Mouse (Mus musculus) adipose tissue, adult 10 weeks (tissue): Measurements from ENCODE around the gene Kcnt1. TPM values are rescaled to one million over a fixed set of nuclear protein-coding genes. Genes with fewer than 3 reads are reported as not detected.

Experiments used
- polyA plus RNA-seq: library from polyadenylated mRNA; stranded (reverse); fragments of 350-450 nt; fragmentation: Illumina TruSeq; extraction: RNeasy Lipid Tissue Mini Kit (QIAGEN cat#74804); gene quantifications from one replicate; pipeline ENCODE4 v1.2.3, GENCODE M21; 2014; ENCODE audit warnings: low read depth, low replicate concordance

Gene Kcnt1
- polyA plus RNA-seq, result 15.6 TPM

DNA sequence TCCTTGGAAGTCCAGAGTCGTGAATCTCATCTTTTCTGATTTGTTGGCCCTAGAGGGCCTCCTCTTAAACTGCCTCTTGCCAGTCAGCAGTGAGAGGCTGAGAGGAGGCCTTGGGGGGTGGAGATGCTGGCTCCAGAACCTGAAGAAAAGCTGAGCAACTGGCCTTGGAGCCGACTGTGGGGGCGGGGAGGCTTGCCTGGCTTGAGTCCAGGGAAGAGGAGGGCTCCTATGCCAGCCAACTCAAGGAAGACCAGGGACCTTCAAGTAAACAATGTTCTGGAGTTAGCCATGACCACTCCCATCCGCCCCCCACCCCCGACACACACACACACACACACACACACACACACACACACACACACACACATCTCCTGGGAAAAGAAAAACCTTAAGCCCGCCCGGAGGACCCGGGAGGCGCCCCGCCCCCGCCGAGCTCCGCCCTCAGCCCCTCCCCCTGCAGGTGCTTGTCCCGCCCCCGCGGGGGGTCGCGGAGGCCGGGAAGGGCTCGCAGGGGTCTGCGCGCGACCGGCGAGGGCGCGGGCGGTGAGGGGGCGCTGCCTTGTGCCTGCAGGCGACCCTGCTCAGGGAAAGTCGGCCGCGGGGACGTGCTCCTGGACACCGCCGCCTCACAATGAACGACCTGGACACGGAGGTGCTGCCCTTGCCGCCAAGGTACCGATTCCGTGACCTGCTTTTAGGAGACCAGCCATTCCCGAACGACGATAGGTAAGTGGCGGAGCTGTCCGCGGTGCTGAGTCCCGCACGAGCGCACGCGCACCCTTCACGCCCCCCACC is at the start of gene Kcnt1:
Gene Kcnt1, plus strand, starts transcription at position 398 of the 795 bp plus-strand sequence.

DNA sequence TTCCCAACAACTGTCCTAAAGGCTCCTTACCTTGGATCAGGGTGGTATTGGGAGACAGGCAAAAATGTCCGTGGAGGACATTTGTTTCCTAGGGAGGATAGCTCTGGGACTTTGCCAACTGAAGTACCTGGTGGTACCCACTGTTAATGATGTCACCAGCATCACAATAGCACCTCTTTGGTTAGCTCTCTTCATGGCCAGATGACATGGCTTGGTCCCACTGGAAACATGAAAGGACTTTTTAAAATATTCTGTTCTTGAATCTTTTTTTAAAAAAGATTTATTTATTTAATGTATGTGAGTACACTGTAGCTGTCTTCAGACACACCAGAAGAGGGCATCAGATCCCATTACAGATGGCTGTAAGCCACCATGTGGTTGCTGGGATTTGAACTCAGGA is 47.8 kb upstream of the Kcnt1 start, which contains the start of gene Glt6d1:
Gene Glt6d1, minus strand, starts transcription at position 101 of the 400 bp plus-strand sequence.

DNA sequence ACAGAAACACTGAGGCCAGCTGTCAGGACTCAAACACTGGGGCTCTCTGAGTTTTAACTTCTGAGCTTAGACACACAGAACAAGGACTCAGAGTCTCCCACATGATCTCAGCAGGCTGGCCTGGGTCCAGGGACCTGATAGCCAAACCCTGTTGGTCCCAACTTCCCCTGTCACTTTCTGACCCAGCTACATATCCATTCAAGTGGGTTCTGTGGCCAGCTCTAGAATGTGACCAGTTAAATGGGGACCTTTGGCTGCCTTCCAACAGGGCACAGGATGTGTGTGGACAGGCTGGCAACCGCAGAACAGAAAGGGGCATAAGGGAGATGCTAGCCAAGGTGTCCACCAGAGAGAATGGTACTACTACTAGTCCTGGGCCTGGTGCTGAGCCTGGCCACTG is 40.7 kb upstream of the Kcnt1 start, which contains the start of gene Lcn9:
Gene Lcn9, plus strand, starts transcription at position 348 of the 400 bp plus-strand sequence.

DNA sequence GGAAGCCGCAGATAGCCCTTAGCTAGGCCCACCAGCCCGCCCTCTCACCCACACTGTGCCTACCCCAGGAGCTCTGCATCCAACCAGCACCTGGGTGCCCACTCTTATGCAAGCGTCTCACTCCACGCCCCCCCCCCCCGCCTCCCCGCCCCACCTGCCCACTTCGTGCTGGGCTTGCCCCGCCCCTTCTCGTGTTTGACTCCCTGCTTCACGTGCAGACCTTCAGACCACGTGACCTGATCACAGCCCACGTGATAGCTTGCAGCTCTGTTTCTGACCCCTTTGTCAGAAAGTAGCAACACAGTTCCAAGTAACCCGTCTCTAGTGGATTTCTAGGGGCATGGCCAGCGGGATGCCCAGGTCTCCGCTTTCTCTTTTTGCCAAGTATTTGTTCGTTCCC is 16.3 kb upstream of the Kcnt1 start, which contains the start of gene Sohlh1:
Gene Sohlh1, minus strand, starts transcription at position 23 of the 400 bp plus-strand sequence.

Other genes with a start within 250 kb of the Kcnt1 start
- gene Ccdc183, start 246.1 kb upstream of the Kcnt1 start, polyA plus RNA-seq, result 7.2 TPM
- 48.8 TPM for gene Tmem141, start 241.7 kb upstream of the Kcnt1 start, polyA plus RNA-seq
- 41.5 TPM for gene Fcna, start 235.7 kb upstream of the Kcnt1 start, polyA plus RNA-seq
- 6,740 TPM for gene Lcn8, start 210.6 kb upstream of the Kcnt1 start, polyA plus RNA-seq
- 8,551 TPM for gene Lcn5, start 205.8 kb upstream of the Kcnt1 start, polyA plus RNA-seq
- gene Lcn6, start 186.9 kb upstream of the Kcnt1 start, polyA plus RNA-seq, result 653 TPM
- gene Lcn10, start 181.0 kb upstream of the Kcnt1 start, polyA plus RNA-seq, result 827 TPM
- 28.7 TPM for gene Obp2a, start 163.7 kb upstream of the Kcnt1 start, polyA plus RNA-seq
- 235 TPM for gene Bmyc, start 157.0 kb upstream of the Kcnt1 start, polyA plus RNA-seq
- gene Obp2b, start 126.7 kb upstream of the Kcnt1 start, polyA plus RNA-seq, result 0.82 TPM
- not detected for gene Lcn3, start 98.2 kb upstream of the Kcnt1 start, polyA plus RNA-seq
- not detected for gene Lcn11, start 86.7 kb upstream of the Kcnt1 start, polyA plus RNA-seq
- not detected for gene Gm13539, start 81.5 kb upstream of the Kcnt1 start, polyA plus RNA-seq
- gene Glt6d1, start 47.9 kb upstream of the Kcnt1 start, polyA plus RNA-seq, result 1.5 TPM
- 3,717 TPM for gene Lcn9, start 40.6 kb upstream of the Kcnt1 start, polyA plus RNA-seq
- gene Sohlh1, start 16.5 kb upstream of the Kcnt1 start, polyA plus RNA-seq, result 0.32 TPM
- 14.4 TPM for gene Camsap1, start 119.5 kb downstream of the Kcnt1 start, polyA plus RNA-seq
- 34.7 TPM for gene Ubac1, start 158.0 kb downstream of the Kcnt1 start, polyA plus RNA-seq